Mouse (Mus musculus) hindbrain, embryonic 11.5 days (tissue): ENCODE measurements around the gene Elf2. TPM values are rescaled to one million over a fixed set of nuclear protein-coding genes. Genes with fewer than 3 reads are reported as not detected.

Experiments used
- ATAC-seq: fragments of 200-750 bp; cut with Nextera tagmentation; 2 replicates; pipeline ENCODE4 v1.8.0; 2017; ENCODE audit warnings: mild to moderate bottlenecking, moderate TSS enrichment, moderate library complexity; ENCODE audit not compliant: low FRiP score
- DNase-seq: peaks from one replicate; pipeline ENCODE4 v3.0.0-alpha.2; 2015; ENCODE audit warnings: low spot score
- H3K27ac ChIP-seq: fragments of 300-500 bp; sonication (generic); 2 replicates; pipeline ENCODE4 v1.5.1; 2014; ENCODE audit warnings: mild to moderate bottlenecking, low read depth, low read length
- H3K27me3 ChIP-seq: fragments of 300-500 bp; sonication (generic); 2 replicates; pipeline ENCODE4 v1.6.1; 2014; ENCODE audit warnings: mild to moderate bottlenecking, low read length, moderate library complexity, mixed read lengths; ENCODE audit not compliant: control insufficient read depth, insufficient read depth
- H3K36me3 ChIP-seq: fragments of 300-500 bp; sonication (generic); 2 replicates; pipeline ENCODE4 v1.6.1; 2014; ENCODE audit warnings: mild to moderate bottlenecking, low read length, moderate library complexity, mixed read lengths; ENCODE audit not compliant: control insufficient read depth, insufficient read depth
- H3K4me1 ChIP-seq: fragments of 300-500 bp; sonication (generic); replicated peaks from 2 replicates; pipeline ENCODE4 v1.6.1; 2014; ENCODE audit warnings: low read length, mixed read lengths; ENCODE audit not compliant: control insufficient read depth, insufficient read depth
- H3K4me2 ChIP-seq: fragments of 300-500 bp; sonication (generic); replicated peaks from 2 replicates; pipeline ENCODE4 v1.6.1; 2014; ENCODE audit warnings: mild to moderate bottlenecking, low read depth, low read length
- H3K4me3 ChIP-seq: fragments of 300-500 bp; sonication (generic); 2 replicates; pipeline ENCODE4 v1.5.1; 2014; ENCODE audit warnings: low read depth, low read length
- H3K9ac ChIP-seq: fragments of 300-500 bp; sonication (generic); 2 replicates; pipeline ENCODE4 v1.6.1; 2014; ENCODE audit warnings: low read depth, low read length
- H3K9me3 ChIP-seq: fragments of 300-500 bp; sonication (generic); 2 replicates; pipeline ENCODE4 v1.6.1; 2016; ENCODE audit warnings: low read length; ENCODE audit not compliant: control insufficient read depth
- WGBS: fragments of 180-500 bp; shearing (Covaris S2); extraction: QIAGEN DNeasy Blood & Tissue Kit; methylation state at CpG from one replicate; pipeline ENCODE4 v1.1.7; 2014; 5-methylcytosine and 5-hydroxymethylcytosine counted together
- polyA plus RNA-seq: library from polyadenylated mRNA; unstranded; fragments of >200 nt; fragmentation: Nextera tagmentation; extraction: Ambion mirVana; gene quantifications from 2 replicates; pipeline ENCODE4 v1.2.1, GENCODE M21; 2014

Gene Elf2
- polyA plus RNA-seq, 1 experiment from 2014 or later, result 45.4 TPM

DNA sequence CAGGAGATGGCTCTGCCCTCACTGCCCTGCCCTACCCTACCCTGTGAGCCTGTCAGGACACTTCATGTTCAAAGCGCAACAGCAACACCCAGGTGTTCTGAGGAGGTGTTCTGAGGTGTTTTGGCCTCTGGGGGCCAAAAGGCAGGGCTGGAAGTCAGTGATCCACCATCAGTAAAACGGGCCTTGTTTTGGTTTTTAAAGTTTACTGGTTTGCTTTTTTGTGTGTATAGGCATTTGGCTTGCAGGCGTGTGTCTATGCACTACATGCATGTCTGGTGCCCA, 38.1 kb upstream of the Elf2 start:
- Histone ChIP-seq H3K36me3 (no peaks in the 10 kb centered on the region), H3K27me3 (no peaks in the 10 kb centered on the region), H3K9ac (no peak overlapping the region), H3K4me1 (no peaks in the 10 kb centered on the region), H3K27ac (no peak overlapping the region), H3K9me3 (no peaks in the 10 kb centered on the region), H3K4me2 (no peak overlapping the region), H3K4me3 (no peak overlapping the region)
- ATAC-seq (no peak), DNase-seq (no peak)
- 89% methylated on average over 3 of the region's 3 CpGs for WGBS

- H3K4me2 ChIP-seq, result no peak overlapping the region; the same call in 1 of the 2 replicates
- no peak for ATAC-seq
- H3K9ac ChIP-seq, result no peak overlapping the region
- no peak overlapping the region for H3K27ac ChIP-seq
- 53% methylated on average over 31 of the region's 31 CpGs for WGBS
- peak; percentile 44 for DNase-seq
- H3K4me1 ChIP-seq, result no peaks in the 10 kb centered on the region
- H3K4me3 ChIP-seq, result peak overlapping the region; percentile 3; the same call in 1 of the 2 replicates
- H3K27me3 ChIP-seq, result no peaks in the 10 kb centered on the region
- H3K9me3 ChIP-seq, result no peaks in the 10 kb centered on the region
- no peaks in the 10 kb centered on the region for H3K36me3 ChIP-seq
Observed at GRCm38 (mm10) chr3:51377878-51378664, 37.6 kb upstream of the Elf2 start.

DNA sequence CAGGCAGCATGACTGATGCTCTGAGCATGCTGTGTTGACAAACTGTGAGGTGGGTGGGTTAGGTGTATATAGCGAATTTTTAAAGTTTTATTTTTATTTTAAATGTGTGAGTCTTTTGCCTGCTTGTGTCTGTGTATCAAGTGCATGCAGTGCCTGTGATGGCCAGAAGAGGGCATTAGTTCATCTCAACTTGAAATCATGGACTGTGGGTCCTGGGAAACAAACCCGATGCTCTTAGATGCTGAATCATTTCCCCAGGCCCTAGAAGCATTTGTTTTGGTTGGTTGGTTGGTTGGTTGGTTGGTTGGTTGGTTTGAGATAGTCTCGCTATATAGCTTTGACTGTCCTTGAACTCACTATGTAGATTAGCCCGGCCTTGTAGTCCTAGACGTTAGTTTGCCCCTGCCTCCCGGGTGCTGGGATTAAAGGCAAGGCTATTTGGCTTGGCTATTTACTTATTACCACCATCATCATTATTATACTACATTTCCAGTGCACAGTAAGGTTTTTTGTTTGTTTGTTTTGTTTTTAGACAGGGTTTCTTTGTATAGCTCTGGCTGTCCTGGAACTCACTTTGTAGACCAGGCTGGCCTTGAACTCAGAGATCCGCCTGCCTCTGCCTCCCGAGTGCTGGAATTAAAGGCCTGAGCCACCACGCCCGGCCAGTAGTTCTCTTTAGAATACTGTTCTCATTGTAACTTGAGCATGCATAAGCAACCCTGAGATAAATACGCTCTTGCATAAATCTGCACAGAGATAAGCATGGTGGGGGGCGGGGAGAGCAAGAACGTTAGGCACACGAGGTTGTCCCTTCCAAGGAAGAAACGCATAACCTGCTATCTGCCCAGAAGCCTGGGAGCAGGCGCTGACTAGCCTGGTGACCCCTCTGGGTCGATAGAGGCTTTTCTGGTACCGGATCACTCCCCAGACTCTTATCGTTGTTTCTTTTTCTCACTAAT, 35.1 kb upstream of the Elf2 start:
- no peaks in the 10 kb centered on the region for H3K27me3 ChIP-seq
- H3K4me2 ChIP-seq, result no peak overlapping the region
- DNase-seq (peak; percentile 42), ATAC-seq (no peak)
- H3K36me3 ChIP-seq, result no peaks in the 10 kb centered on the region
- no peak overlapping the region for H3K9ac ChIP-seq
- H3K9me3 ChIP-seq, result no peaks in the 10 kb centered on the region
- WGBS, result 85% methylated on average over 19 of the region's 19 CpGs
- H3K4me1 ChIP-seq, result no peaks in the 10 kb centered on the region
- no peak overlapping the region for H3K27ac ChIP-seq
- H3K4me3 ChIP-seq, result no peak overlapping the region

GRCm38 (mm10) chr3:51373544-51373943, 33.1 kb upstream of the Elf2 start:
- Histone ChIP-seq H3K4me3 (no peak overlapping the region), H3K27ac (no peak overlapping the region), H3K4me2 (no peak overlapping the region), H3K9ac (no peak overlapping the region), H3K4me1 (no peaks in the 10 kb centered on the region), H3K27me3 (no peaks in the 10 kb centered on the region), H3K36me3 (no peaks in the 10 kb centered on the region), H3K9me3 (no peaks in the 10 kb centered on the region)
- WGBS, result 81% methylated on average over 5 of the region's 5 CpGs
- ATAC-seq (no peak), DNase-seq (no peak)

- Histone ChIP-seq H3K4me1 (no peaks in the 10 kb centered on the region), H3K36me3 (no peaks in the 10 kb centered on the region), H3K9me3 (no peaks in the 10 kb centered on the region), H3K4me3 (no peak overlapping the region), H3K9ac (no peak overlapping the region), H3K4me2 (no peak overlapping the region), H3K27me3 (no peaks in the 10 kb centered on the region), H3K27ac (no peak overlapping the region)
- DNase-seq (no peak), ATAC-seq (no peak)
- 81% methylated on average over 5 of the region's 5 CpGs for WGBS
Observed at GRCm38 (mm10) chr3:51372883-51373282, 32.4 kb upstream of the Elf2 start.

- Histone ChIP-seq H3K36me3 (no peaks in the 10 kb centered on the region), H3K9me3 (no peaks in the 10 kb centered on the region), H3K9ac (no peak overlapping the region), H3K4me2 (no peak overlapping the region), H3K4me3 (no peak overlapping the region), H3K27ac (no peak overlapping the region), H3K4me1 (no peaks in the 10 kb centered on the region), H3K27me3 (no peaks in the 10 kb centered on the region)
- DNase-seq (no peak), ATAC-seq (no peak)
- WGBS, result 68% methylated on average over 2 of the region's 2 CpGs
Observed at GRCm38 (mm10) chr3:51371826-51372225, 31.4 kb upstream of the Elf2 start.

GRCm38 (mm10) chr3:51368011-51368410, 27.5 kb upstream of the Elf2 start:
- ATAC-seq (no peak), DNase-seq (no peak)
- WGBS, result 85% methylated on average over 4 of the region's 4 CpGs
- Histone ChIP-seq H3K9me3 (no peaks in the 10 kb centered on the region), H3K27ac (no peak overlapping the region), H3K36me3 (no peaks in the 10 kb centered on the region), H3K4me3 (no peak overlapping the region), H3K4me1 (no peaks in the 10 kb centered on the region), H3K27me3 (no peaks in the 10 kb centered on the region), H3K4me2 (no peak overlapping the region), H3K9ac (no peak overlapping the region)

DNA sequence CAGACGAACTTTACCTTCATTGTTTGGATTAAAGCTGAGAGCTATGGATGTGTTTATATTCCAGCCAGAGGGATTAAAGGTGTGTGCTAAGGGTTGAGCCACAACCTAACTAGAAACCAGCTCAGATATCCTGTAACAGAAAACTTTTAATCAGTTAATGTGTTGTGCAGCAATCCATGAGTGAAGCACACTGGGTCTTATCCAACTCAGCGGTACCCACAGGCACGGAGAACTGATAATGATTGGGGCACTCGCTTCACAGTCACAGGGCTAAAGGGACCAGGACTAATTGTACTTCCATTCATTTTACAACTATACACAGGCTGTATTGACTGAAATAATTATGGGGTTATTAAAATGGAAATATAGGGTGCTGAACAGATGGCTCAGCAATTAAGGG, 26.5 kb upstream of the Elf2 start:
- no peaks in the 10 kb centered on the region for H3K4me1 ChIP-seq
- no peak overlapping the region for H3K9ac ChIP-seq
- H3K9me3 ChIP-seq, result no peaks in the 10 kb centered on the region
- H3K4me2 ChIP-seq, result no peak overlapping the region
- WGBS, result 75% methylated on average over 4 of the region's 4 CpGs
- no peak for ATAC-seq
- H3K27me3 ChIP-seq, result no peaks in the 10 kb centered on the region
- no peak overlapping the region for H3K4me3 ChIP-seq
- no peaks in the 10 kb centered on the region for H3K36me3 ChIP-seq
- H3K27ac ChIP-seq, result no peak overlapping the region
- DNase-seq, result no peak
